Mouse (Mus musculus) bone marrow, adult 2 months (tissue): ENCODE results near the gene Baz2b.

ENCODE experiments used
- CTCF ChIP-seq: fragments of 200-500 bp; IDR thresholded peaks from 2 replicates; pipeline ENCODE4 v1.5.1; 2011; ENCODE audit warnings: low read length, control low read depth; ENCODE audit not compliant: control insufficient read depth, insufficient read depth
- POLR2A ChIP-seq: fragments of 200-500 bp; IDR thresholded peaks from 2 replicates; pipeline ENCODE4 v1.6.1; 2011; ENCODE audit warnings: low read depth, mild to moderate bottlenecking, control low read depth, low read length, borderline replicate concordance; ENCODE audit not compliant: control insufficient read depth

DNA sequence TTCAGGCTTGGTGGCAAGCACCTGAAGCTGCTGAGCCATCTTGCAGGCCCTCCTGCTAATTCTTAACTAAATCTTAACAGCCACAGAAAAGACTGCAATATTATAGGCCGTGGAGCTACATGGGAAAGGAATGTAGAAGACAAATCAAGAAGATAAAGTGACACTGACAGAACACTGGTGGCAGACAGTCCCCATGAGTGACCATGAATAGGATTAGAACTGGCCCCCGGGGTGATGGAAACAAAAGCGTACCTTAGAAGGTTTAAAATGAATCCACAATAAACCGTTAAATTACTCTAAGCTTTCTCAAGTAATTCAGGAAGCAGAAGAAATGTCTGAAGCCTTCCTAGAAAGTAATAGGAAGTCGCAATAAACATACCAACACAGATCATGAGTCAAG lies 61.0 kb downstream of the Baz2b start:
- TF ChIP-seq CTCF (no peak), POLR2A (no peak)
